Mouse (Mus musculus) ES-Bruce4 (cell line): ENCODE measurements around the gene Tk1.

Experiments used
- CTCF ChIP-seq: IDR thresholded peaks from one replicate; pipeline ENCODE4 v1.8.1; 2011; ENCODE audit warnings: low read depth, low read length
- EP300 ChIP-seq: IDR thresholded peaks from 2 replicates; pipeline ENCODE4 v1.6.1; 2011; ENCODE audit warnings: low read depth, low read length; ENCODE audit not compliant: insufficient read depth
- POLR2A ChIP-seq: IDR thresholded peaks from one replicate; pipeline ENCODE4 v1.8.1; 2011; ENCODE audit warnings: low read length; ENCODE audit not compliant: insufficient read depth

GRCm38 (mm10) chr11:117846640-117847039 lies 20.7 kb upstream of the Tk1 start:
- TF ChIP-seq CTCF: no peak
- TF ChIP-seq EP300: no peak
- TF ChIP-seq POLR2A: no peak
